Mouse (Mus musculus) layer of hippocampus, adult 8-10 months (tissue): Measurements from ENCODE around the gene Tnnt1. TPM values are rescaled to one million over a fixed set of nuclear protein-coding genes. Genes with fewer than 3 reads are reported as not detected.
"Not testable (repeated sequence)": the region's sequence is repeated elsewhere in the genome, so short reads cannot be mapped to it uniquely, and the experiment has no call there.

Source experiments
- DNase-seq, 2 experiments: peaks; one replicate each; pipeline ENCODE4 v3.0.0; 2022; ENCODE audit warnings: low spot score in 2 of 2
- total RNA-seq, 4 experiments: library from RNA; stranded (reverse); gene quantifications; 2 replicates each; pipeline ENCODE4 v1.2.4; 2022

The Tnnt1 gene
- 1 to 10 TPM; 1.3 to 4.0 (median 2.0) TPM for total RNA-seq

DNA sequence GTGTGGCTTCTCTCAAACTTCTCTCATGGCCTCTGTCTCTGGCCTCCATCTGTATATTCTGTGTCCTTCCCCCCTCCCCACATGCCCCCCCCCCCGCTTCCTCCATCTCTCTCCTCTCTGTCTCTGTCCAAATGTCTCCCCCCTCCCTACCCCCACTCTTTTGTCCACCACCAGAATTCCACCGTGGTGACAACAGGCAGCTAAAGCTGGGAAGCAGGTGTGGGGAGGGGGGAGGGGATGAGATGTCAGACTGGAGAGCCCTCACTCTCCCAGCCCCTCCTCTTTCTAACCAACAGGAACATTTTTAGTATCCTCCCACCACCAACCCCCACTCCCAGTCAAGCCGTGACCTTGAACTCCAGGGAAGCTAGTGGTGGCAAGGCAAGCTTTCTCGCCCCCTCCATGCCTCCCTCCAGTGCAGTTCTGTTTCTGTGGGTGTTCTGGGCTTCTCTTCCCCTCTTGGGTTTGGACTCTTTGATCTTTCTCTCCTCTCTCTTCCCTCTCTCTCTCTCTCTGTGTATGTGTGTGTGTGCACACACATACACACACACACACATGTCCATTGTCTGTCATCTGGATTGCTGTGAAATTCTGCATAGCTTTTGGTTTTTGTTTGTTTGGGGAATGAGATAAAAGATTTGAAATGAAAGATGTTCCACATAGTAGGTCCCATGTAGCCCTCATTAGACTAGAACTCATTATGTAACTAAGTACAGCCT is at the start of gene Tnnt1:
Tnnt1 (minus strand) TSS at position 51 of the 719 bp plus-strand sequence.
- no peak for DNase-seq

DNA sequence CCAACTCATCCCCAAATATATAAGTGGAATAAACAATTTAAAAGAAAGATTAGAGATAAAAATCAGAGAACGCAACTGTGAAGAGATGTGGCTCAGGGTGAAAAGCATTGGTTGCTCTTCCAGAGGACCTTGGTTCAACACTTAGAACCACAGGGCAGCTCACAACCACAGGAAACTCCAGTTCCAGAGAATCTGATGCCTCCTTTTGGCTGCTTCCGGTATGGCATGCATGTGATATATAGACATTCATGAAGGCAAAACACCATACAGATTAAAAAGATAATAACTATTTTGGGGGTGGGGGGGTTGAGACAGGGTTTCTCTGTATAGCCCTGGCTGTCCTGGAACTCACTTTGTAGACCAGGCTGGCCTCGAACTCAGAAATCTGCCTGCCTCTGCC is 46.5 kb upstream of the Tnnt1 start:
- DNase-seq = no peak

DNA sequence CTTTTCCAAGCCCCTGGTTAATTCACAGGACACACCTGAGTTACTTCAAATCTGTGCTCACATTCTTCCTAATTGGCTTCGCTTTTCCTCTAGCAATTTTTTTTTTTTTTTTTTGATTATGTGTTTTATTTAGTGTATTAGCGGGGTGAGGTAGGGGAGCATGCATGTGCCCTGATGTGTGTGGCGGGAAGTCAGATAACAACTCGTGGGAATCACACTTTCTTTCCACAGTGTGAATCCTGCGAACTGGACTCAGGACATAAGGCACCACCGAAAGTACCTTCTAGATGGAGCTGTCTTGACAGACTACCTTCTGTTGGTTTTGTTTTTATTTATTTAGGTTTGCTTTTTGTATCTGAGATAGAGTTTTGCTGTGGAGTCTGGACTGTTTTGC is 41.0 kb upstream of the Tnnt1 start:
- no peak for DNase-seq

DNA sequence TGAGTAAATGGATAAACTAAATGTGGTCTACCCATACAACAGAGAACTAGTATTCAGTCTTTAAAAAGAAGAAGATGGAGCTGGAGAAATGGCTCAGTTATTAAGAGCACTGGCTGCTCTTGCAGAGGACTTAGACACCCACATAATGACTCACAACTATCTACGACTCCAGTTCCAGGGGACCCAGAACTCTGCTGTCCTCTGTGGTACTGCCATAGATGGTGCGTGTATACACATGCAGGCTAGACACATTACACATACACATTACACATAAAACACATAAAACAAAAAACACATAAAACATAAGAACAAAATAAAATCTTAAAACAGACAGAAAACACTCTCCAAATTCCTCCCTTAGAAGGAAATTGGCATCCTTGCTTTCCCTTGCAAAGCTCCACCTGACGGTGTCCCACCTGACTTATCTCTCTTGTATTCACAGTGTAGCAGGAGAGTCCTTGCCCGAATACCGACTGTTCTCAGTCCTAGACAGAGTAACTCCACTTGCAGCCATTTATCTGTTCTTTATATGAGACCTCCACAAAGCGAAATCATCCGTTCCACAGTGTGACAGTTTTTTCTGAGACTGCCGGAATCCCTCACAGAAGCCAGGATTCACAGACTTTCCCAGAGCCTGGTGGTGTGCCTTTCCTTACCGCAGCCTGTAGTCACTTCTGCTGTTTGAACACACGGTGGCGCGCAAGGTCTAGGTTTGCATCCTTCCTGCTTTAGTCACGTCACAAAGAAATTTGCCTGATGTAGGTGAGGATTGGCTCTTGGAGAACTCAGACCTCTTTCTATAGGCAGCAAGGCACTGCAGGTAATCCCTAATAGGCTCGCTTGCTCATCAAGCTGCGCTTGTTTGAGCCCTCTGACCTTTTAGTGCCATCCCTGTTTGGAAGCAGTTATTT is 40.3 kb upstream of the Tnnt1 start:
- peak; percentile 72 to 76 for DNase-seq

- DNase-seq = peak; percentile 55 to 67
These were observed 31.0 kb upstream of the Tnnt1 start, which contains the start of gene Syt5 for GRCm38 (mm10) chr7:4547221-4547641. Syt5 (minus strand) TSS chr7:4547541.

GRCm38 (mm10) chr7:4546591-4547131 is 30.5 kb upstream of the Tnnt1 start:
- peak; percentile 93 to 95 for DNase-seq

DNA sequence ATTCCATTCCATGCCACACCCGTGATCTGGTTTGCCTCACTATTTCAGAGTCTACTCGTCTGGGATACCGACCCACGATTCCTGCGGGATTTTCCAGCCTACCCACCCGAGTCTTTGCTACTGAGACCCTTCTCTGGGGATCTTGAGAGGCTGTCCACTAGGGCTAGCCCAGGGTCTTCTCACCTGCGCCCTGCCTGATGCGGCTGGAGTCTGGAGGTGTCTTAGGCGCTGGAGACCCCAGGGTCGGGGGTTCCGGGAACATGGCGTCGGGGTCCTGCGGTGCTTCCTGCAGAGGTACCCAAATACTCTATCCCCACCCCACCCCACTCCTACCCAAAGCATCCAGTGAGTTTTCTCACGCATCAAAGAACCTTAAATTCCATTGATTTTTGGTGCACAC is 29.9 kb upstream of the Tnnt1 start:
- no peak for DNase-seq

- DNase-seq = no peak
These were observed 25.8 kb upstream of the Tnnt1 start for GRCm38 (mm10) chr7:4542013-4542412.

- DNase-seq = no peak
These were observed 25.2 kb upstream of the Tnnt1 start for GRCm38 (mm10) chr7:4541344-4541743.

- DNase-seq = no peak
These were observed 22.8 kb upstream of the Tnnt1 start for GRCm38 (mm10) chr7:4539019-4539418.

- no peak for DNase-seq
These were observed 21.0 kb upstream of the Tnnt1 start for GRCm38 (mm10) chr7:4537181-4537580.

GRCm38 (mm10) chr7:4536369-4536768 is 20.2 kb upstream of the Tnnt1 start:
- no peak for DNase-seq

- no peak for DNase-seq
These were observed 16.0 kb upstream of the Tnnt1 start, which contains the start of gene Dnaaf3 for GRCm38 (mm10) chr7:4532005-4532729. Dnaaf3 (minus strand) TSS chr7:4532453.

- DNase-seq = not testable (repeated sequence)
These were observed 14.0 kb upstream of the Tnnt1 start for GRCm38 (mm10) chr7:4530166-4530565.

- no peak for DNase-seq
These were observed 11.1 kb upstream of the Tnnt1 start for GRCm38 (mm10) chr7:4527302-4527689.

- peak; percentile 59 to 64 for DNase-seq
These were observed 10.4 kb upstream of the Tnnt1 start for GRCm38 (mm10) chr7:4526341-4527301.

GRCm38 (mm10) chr7:4524212-4524922 is 8.2 kb upstream of the Tnnt1 start, which contains the start of gene Tnni3:
Tnni3 (minus strand) TSS chr7:4524229.
- DNase-seq = not testable (repeated sequence)

DNA sequence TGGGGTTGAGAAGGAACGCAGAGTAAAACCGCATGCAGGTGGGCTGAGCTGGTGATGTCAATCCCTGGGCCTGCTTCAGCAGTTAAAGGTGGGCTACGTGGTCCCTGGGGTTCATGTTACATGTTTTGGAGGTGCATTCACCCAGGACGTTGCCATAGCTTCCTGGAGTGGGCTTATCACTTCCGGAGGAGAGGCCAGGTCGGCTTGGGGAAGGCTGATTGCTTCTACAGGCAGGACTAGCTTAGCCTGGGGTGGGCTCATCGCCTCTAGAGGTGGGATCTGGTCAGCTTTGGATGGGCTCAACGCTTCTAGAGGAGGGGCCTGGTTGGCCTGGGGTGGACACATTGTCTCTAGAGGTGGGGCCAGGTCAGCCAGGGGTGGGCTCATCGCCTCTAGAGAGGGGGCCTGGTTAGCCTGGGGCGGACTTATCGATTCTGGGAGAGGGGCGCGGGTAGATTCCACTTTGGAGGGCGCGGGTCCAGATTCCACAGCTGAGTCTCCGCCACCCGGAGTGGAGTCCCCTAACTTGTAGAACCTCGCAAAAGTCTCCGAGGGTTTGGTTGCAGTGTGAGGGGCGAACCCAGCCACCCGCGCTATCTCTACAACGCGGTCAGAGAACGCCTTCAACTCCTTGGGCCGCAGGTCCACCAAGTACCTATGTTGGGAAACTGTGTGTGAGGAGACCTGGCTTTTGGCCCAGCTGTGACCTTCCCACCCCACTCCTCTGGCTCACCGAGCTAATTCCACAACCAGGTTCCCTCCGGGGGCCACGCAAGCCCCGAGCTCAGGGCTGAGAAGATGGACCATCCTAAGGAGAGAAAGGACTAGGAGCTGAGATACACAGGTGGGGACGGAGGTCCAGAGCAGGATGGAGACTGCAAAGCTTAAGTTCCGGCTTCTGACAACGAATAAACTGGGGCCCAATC is 7.3 kb upstream of the Tnnt1 start:
- no peak for DNase-seq
